Mouse (Mus musculus): ENCODE measurements around the gene Desi1. TPM values are rescaled to one million over a fixed set of nuclear protein-coding genes. Genes with fewer than 3 reads are reported as not detected.

Desi1 gene
- polyA plus RNA-seq (2014; fragmentation: Illumina TruSeq; extraction: RNeasy Lipid Tissue Mini Kit (QIAGEN cat#74804); ENCODE audit: low read depth, low replicate concordance): 10.5 TPM

GRCm38 (mm10) chr15:82033762-82034161, at the start of gene Desi1:
Desi1 (minus strand) TSS chr15:82033862.

GRCm38 (mm10) chr15:82069898-82070297, 36.2 kb upstream of the Desi1 start, which contains the start of gene Mei1:
Mei1 (plus strand) TSS chr15:82069996.

GRCm38 (mm10) chr15:82058719-82059201, 25.1 kb upstream of the Desi1 start, which contains the start of gene 4930407I10Rik:
4930407I10Rik (plus strand) TSS chr15:82059151.

GRCm38 (mm10) chr15:82047080-82047883, 13.6 kb upstream of the Desi1 start, which contains the start of gene Snu13:
Snu13 (minus strand) TSS chr15:82047598.

GRCm38 (mm10) chr15:81987646-81988045, 46.0 kb downstream of the Desi1 start, which contains the start of gene Xrcc6:
Xrcc6 (plus strand) TSS chr15:81987835.

GRCm38 (mm10) chr15:81980321-81980720, 53.3 kb downstream of the Desi1 start, which contains the start of gene 1700029P11Rik:
1700029P11Rik (plus strand) TSS chr15:81980540.

GRCm38 (mm10) chr15:81960171-81961077, 73.2 kb downstream of the Desi1 start, which contains the start of gene Pmm1:
Pmm1 (minus strand) TSS chr15:81960930.

Other genes starting within 250 kb of the Desi1 start
- gene Tef, start 231.4 kb downstream of the Desi1 start, polyA plus RNA-seq (2014; fragmentation: Illumina TruSeq; extraction: RNeasy Lipid Tissue Mini Kit (QIAGEN cat#74804); ENCODE audit: low read depth, low replicate concordance): 21.2 TPM
- gene Tob2, start 175.1 kb downstream of the Desi1 start, polyA plus RNA-seq (2014; fragmentation: Illumina TruSeq; extraction: RNeasy Lipid Tissue Mini Kit (QIAGEN cat#74804); ENCODE audit: low read depth, low replicate concordance): 8.8 TPM
- gene Phf5a, start 162.0 kb downstream of the Desi1 start, polyA plus RNA-seq (2014; fragmentation: Illumina TruSeq; extraction: RNeasy Lipid Tissue Mini Kit (QIAGEN cat#74804); ENCODE audit: low read depth, low replicate concordance): 18.2 TPM
- gene Aco2, start 161.6 kb downstream of the Desi1 start, polyA plus RNA-seq (2014; fragmentation: Illumina TruSeq; extraction: RNeasy Lipid Tissue Mini Kit (QIAGEN cat#74804); ENCODE audit: low read depth, low replicate concordance): 87.4 TPM
- 0.41 TPM for gene Polr3h, start 107.6 kb downstream of the Desi1 start, polyA plus RNA-seq (2014; fragmentation: Illumina TruSeq; extraction: RNeasy Lipid Tissue Mini Kit (QIAGEN cat#74804); ENCODE audit: low read depth, low replicate concordance)
- gene Csdc2, start 97.1 kb downstream of the Desi1 start, polyA plus RNA-seq (2014; fragmentation: Illumina TruSeq; extraction: RNeasy Lipid Tissue Mini Kit (QIAGEN cat#74804); ENCODE audit: low read depth, low replicate concordance): 0.19 TPM
- 2.9 TPM for gene Pmm1, start 72.9 kb downstream of the Desi1 start, polyA plus RNA-seq (2014; fragmentation: Illumina TruSeq; extraction: RNeasy Lipid Tissue Mini Kit (QIAGEN cat#74804); ENCODE audit: low read depth, low replicate concordance)
- gene 1700029P11Rik, start 53.3 kb downstream of the Desi1 start, polyA plus RNA-seq (2014; fragmentation: Illumina TruSeq; extraction: RNeasy Lipid Tissue Mini Kit (QIAGEN cat#74804); ENCODE audit: low read depth, low replicate concordance): not detected
- 67.2 TPM for gene Xrcc6, start 46.0 kb downstream of the Desi1 start, polyA plus RNA-seq (2014; fragmentation: Illumina TruSeq; extraction: RNeasy Lipid Tissue Mini Kit (QIAGEN cat#74804); ENCODE audit: low read depth, low replicate concordance)
- 306 TPM for gene Snu13, start 13.7 kb upstream of the Desi1 start, polyA plus RNA-seq (2014; fragmentation: Illumina TruSeq; extraction: RNeasy Lipid Tissue Mini Kit (QIAGEN cat#74804); ENCODE audit: low read depth, low replicate concordance)
- not detected for gene 4930407I10Rik, start 25.3 kb upstream of the Desi1 start, polyA plus RNA-seq (2014; fragmentation: Illumina TruSeq; extraction: RNeasy Lipid Tissue Mini Kit (QIAGEN cat#74804); ENCODE audit: low read depth, low replicate concordance)
- not detected for gene Mei1, start 36.1 kb upstream of the Desi1 start, polyA plus RNA-seq (2014; fragmentation: Illumina TruSeq; extraction: RNeasy Lipid Tissue Mini Kit (QIAGEN cat#74804); ENCODE audit: low read depth, low replicate concordance)
- 2.9 TPM for gene Ccdc134, start 94.1 kb upstream of the Desi1 start, polyA plus RNA-seq (2014; fragmentation: Illumina TruSeq; extraction: RNeasy Lipid Tissue Mini Kit (QIAGEN cat#74804); ENCODE audit: low read depth, low replicate concordance)
- gene Srebf2, start 113.3 kb upstream of the Desi1 start, polyA plus RNA-seq (2014; fragmentation: Illumina TruSeq; extraction: RNeasy Lipid Tissue Mini Kit (QIAGEN cat#74804); ENCODE audit: low read depth, low replicate concordance): 19.9 TPM
- gene Shisa8, start 179.0 kb upstream of the Desi1 start, polyA plus RNA-seq (2014; fragmentation: Illumina TruSeq; extraction: RNeasy Lipid Tissue Mini Kit (QIAGEN cat#74804); ENCODE audit: low read depth, low replicate concordance): not detected
- gene Tnfrsf13c, start 190.5 kb upstream of the Desi1 start, polyA plus RNA-seq (2014; fragmentation: Illumina TruSeq; extraction: RNeasy Lipid Tissue Mini Kit (QIAGEN cat#74804); ENCODE audit: low read depth, low replicate concordance): 3.3 TPM
- gene Cenpm, start 210.9 kb upstream of the Desi1 start, polyA plus RNA-seq (2014; fragmentation: Illumina TruSeq; extraction: RNeasy Lipid Tissue Mini Kit (QIAGEN cat#74804); ENCODE audit: low read depth, low replicate concordance): not detected
- not detected for gene 1500009C09Rik, start 218.5 kb upstream of the Desi1 start, polyA plus RNA-seq (2014; fragmentation: Illumina TruSeq; extraction: RNeasy Lipid Tissue Mini Kit (QIAGEN cat#74804); ENCODE audit: low read depth, low replicate concordance)
- 1.4 TPM for gene Sept3, start 241.0 kb upstream of the Desi1 start, polyA plus RNA-seq (2014; fragmentation: Illumina TruSeq; extraction: RNeasy Lipid Tissue Mini Kit (QIAGEN cat#74804); ENCODE audit: low read depth, low replicate concordance)